Mouse (Mus musculus): ENCODE results near the gene Ngf.

The Ngf gene

GRCm38 (mm10) chr3:102508455-102508854, 38.7 kb downstream of the Ngf start:
- no peak for DNase-seq

- DNase-seq, result no peak
Measured at GRCm38 (mm10) chr3:102509601-102510000, 39.9 kb downstream of the Ngf start.

GRCm38 (mm10) chr3:102516937-102517336, 47.2 kb downstream of the Ngf start:
- DNase-seq, result no peak

- DNase-seq, result no peak
Measured at GRCm38 (mm10) chr3:102521061-102521460, 51.3 kb downstream of the Ngf start.

- DNase-seq, result no peak
Measured at GRCm38 (mm10) chr3:102523711-102524110, 54.0 kb downstream of the Ngf start.

GRCm38 (mm10) chr3:102524951-102525350, 55.2 kb downstream of the Ngf start:
- DNase-seq, result no peak

GRCm38 (mm10) chr3:102525856-102526255, 56.1 kb downstream of the Ngf start:
- no peak for DNase-seq

- no peak for DNase-seq
Measured at GRCm38 (mm10) chr3:102526481-102526880, 56.8 kb downstream of the Ngf start.

- DNase-seq, result no peak
Measured at GRCm38 (mm10) chr3:102534744-102535143, 65.0 kb downstream of the Ngf start.

- DNase-seq, result no peak
Measured at GRCm38 (mm10) chr3:102543646-102544045, 73.9 kb downstream of the Ngf start.

GRCm38 (mm10) chr3:102547536-102547935, 77.8 kb downstream of the Ngf start:
- no peak for DNase-seq

- no peak for DNase-seq
Measured at GRCm38 (mm10) chr3:102553935-102554670, 84.4 kb downstream of the Ngf start.

- DNase-seq, result no peak
Measured at GRCm38 (mm10) chr3:102556108-102556507, 86.4 kb downstream of the Ngf start.

- no peak for DNase-seq
Measured at GRCm38 (mm10) chr3:102556645-102557044, 86.9 kb downstream of the Ngf start.
